Mouse (Mus musculus): ENCODE data around the gene Fstl4.

Fstl4 gene

DNA sequence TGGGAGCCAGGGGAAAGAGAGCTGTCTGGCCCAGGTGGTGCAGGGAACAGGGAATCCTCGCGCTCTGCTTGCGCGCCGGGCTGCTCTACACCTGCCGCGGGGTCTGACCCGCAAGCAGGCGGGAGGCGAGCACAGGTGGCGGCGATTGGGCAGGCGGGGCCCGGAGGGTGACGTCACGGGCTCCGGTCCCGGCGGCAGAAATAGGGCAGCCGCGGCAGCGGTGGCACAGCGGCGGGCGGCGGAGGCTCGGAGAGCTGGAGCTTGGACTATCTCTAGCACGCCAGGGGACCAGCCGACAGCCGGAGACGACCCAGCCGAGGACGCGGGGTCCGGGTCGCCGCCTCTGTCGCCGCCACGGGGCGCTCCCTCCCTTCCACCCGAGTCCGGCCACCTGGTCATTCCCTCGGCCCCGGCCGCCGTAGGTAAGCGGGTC is at the start of gene Fstl4:
Gene Fstl4, plus strand, starts transcription at position 174 of the 433 bp plus-strand sequence.
- peak; percentile 22 to 31 for DNase-seq (ENCODE audit: low spot score in 2 of 2)

GRCm38 (mm10) chr11:52718570-52718969 is 45.9 kb upstream of the Fstl4 start:
- no peak for DNase-seq (ENCODE audit: low spot score in 2 of 2)

- no peak for DNase-seq (ENCODE audit: low spot score in 2 of 2)
Measured at GRCm38 (mm10) chr11:52721087-52721486, 43.3 kb upstream of the Fstl4 start.

DNA sequence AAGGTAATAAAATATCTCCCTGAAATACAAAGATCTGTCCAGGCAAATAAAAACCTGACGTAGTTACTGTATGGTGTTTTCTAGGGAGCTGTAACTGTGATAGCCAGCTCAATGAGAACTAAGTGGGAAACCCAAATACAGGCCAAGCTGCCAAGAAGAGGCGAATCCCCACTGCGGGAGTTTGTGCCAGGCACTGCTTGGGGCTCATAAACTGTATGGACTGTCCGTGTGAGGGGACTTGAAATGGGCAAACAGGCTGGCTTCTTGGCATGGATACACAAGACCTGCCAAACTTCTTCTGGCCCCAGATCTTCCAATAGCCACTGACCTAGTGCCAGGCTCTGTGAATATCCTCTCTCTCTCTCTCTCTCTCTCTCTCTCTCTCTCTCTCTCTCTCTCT is 41.7 kb upstream of the Fstl4 start:
- DNase-seq (ENCODE audit: low spot score in 2 of 2) = no peak

DNA sequence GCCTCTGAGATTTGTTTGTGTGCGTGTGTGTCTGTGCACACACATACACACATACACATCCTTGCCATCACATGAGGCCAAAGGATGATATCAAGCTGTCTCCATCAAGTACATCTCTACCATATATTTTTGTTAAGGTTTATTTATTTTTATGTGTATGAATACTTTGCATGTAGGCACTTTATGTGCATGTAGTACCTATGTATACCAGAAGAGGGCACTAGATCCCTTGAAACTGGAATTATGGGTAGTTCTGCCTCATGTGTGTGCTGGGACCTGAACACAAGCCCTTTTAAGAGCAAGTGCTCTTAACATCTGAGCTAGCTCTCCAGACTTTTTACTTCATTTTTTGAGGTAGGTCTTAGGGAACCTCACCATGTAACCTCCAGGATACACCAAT is 38.4 kb upstream of the Fstl4 start:
- no peak for DNase-seq (ENCODE audit: low spot score in 2 of 2)

- DNase-seq (ENCODE audit: low spot score in 2 of 2) = no peak
Measured at GRCm38 (mm10) chr11:52728479-52728878, 36.0 kb upstream of the Fstl4 start.

GRCm38 (mm10) chr11:52729890-52730289 is 34.5 kb upstream of the Fstl4 start:
- no peak for DNase-seq (ENCODE audit: low spot score in 2 of 2)

DNA sequence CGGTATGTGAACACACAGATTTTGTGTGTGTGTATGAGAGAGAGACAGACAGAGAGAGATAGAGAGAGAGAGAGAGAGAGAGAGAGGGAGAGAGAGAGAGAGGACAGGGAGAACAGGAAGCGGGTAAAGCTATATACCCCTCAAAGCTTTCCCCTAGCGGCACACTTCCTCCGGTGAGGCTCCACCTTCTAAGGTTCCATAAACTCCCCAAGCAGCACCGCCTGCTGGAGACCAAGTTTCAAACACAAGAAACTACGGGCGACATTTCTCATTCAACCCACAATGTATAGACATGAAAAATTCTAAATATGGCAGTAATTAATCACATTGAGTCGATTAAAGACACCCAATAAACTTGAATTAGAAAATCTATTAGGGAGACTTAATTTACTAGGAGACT is 32.5 kb upstream of the Fstl4 start:
- no peak for DNase-seq (ENCODE audit: low spot score in 2 of 2)

DNA sequence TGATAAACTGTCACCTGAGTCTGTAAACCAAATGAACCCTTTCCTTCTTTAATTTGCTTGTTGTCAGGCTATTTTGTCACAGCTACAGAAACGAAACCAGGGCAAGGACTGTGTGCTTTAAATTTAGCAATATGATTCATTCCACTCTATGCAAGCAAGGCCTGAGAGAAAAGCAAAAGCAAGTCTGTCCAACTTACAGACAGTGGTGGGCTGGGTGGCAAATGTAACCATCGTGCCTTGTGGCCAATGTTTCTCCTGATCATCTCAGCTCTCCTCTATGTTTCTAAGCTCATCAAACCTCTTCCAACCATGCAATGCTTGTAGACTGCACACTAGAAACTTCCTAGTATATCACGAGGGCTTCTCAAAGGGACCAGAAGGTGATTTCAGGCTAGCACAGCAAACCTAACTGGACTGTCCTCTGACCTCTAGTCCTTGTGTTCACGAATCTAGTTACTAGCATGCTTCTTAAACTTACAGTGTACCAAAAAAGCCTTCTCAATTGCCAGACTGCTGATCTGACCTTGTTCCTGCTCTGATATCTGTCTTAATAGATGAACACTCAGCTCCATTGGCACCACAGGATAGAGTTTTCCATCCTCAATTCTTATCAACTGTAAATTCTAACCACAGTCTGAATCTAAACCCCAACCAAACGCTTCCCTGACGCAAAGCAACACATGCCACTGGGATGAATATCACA is 29.8 kb upstream of the Fstl4 start:
- no peak for DNase-seq (ENCODE audit: low spot score in 2 of 2)

DNA sequence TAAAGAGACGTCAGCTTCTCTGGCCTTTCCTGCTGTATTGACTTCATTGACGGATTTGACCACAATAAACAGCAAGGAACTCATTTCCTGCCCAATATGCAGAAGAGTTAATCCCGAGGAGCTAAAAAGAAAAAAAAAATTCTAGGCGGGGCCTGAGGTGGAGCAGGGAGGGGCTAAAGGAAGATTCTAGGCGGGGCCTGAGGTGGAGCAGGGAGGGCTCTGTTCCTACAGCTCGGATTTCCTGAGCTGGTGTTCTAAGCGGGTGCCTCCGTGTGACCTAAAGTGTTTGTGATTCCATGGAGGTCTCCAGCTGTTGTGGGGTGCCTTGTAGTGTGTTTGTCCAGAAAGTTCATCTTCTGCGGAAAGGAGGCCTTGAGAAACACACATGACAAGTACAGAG is 25.2 kb upstream of the Fstl4 start:
- DNase-seq (ENCODE audit: low spot score in 2 of 2) = no peak

- no peak for DNase-seq (ENCODE audit: low spot score in 2 of 2)
Measured at GRCm38 (mm10) chr11:52740466-52740865, 24.0 kb upstream of the Fstl4 start.

- no peak for DNase-seq (ENCODE audit: low spot score in 2 of 2)
Measured at GRCm38 (mm10) chr11:52743956-52744355, 20.5 kb upstream of the Fstl4 start.

- no peak for DNase-seq (ENCODE audit: low spot score in 2 of 2)
Measured at GRCm38 (mm10) chr11:52744593-52745450, 19.6 kb upstream of the Fstl4 start.

- no peak for DNase-seq (ENCODE audit: low spot score in 2 of 2)
Measured at GRCm38 (mm10) chr11:52747206-52747605, 17.2 kb upstream of the Fstl4 start.

- no peak for DNase-seq (ENCODE audit: low spot score in 2 of 2)
Measured at GRCm38 (mm10) chr11:52747766-52748456, 16.5 kb upstream of the Fstl4 start.

GRCm38 (mm10) chr11:52749988-52750387 is 14.4 kb upstream of the Fstl4 start:
- no peak for DNase-seq (ENCODE audit: low spot score in 2 of 2)

DNA sequence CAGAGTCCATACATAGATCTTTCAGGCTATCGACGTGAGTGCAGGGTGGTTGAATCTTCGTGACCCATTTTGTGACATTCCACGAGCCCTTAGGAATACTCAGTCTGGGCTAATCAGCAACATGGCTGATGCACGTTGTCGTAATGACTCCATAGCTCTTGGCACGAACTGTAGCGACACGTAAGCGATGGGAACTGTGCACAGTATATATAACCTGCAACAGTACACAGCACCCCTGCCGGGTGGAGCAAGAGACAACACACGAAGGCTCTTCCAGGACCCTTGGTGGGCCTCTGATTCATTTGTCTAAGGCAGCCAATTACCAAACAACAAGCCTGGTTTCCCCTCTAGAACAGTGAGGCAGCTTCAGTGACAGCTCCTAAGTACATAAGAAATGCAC is 11.9 kb upstream of the Fstl4 start:
- DNase-seq (ENCODE audit: low spot score in 2 of 2) = no peak

GRCm38 (mm10) chr11:52753261-52753660 is 11.2 kb upstream of the Fstl4 start:
- no peak for DNase-seq (ENCODE audit: low spot score in 2 of 2)

- no peak for DNase-seq (ENCODE audit: low spot score in 2 of 2)
Measured at GRCm38 (mm10) chr11:52761800-52762199, 2.6 kb upstream of the Fstl4 start.

DNA sequence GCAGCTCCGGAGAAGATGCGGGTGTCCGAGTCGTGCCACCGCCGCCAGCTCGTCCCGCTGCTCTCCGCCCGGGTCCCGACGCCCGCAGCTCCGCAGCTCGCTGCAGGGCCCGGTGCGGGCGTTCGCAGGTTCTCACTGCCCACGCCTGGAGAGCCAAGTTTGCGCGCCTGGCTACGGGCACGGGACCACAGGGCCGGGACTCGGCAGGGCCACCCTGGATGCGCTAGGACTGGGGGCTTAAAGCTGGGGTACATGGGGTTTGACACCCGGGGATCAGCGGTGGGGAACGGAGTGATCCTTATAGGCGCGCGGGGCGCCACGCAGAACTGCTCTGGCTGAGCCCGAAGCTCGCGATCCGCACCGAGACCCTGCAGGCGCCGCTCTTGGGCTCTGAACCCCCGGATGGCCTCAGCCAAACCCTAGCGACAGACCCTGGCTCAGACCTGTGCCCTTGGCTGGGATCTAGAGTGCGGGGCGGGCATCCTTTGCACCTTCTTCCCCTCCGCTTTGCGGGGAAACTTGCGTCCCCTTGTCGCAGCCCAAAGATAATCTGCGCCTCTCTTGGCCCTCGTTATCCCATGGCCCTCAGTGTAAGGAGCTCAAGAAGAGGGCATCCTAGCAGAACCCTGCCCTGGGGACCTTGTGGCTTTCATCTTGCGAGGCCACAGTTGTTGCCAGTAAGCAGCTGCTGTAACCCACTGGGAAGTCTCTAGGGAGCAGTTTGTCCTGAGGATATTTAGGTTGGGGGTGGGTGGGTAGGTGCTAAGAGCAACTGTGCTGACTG is 652 bp downstream of the Fstl4 start:
- DNase-seq (ENCODE audit: low spot score in 2 of 2) = peak; percentile 15 to 16

GRCm38 (mm10) chr11:52765678-52766254 is 1.3 kb downstream of the Fstl4 start:
- DNase-seq (ENCODE audit: low spot score in 2 of 2) = peak; percentile 22 to 36

Measured in frontal cortex, postnatal 25 days (tissue).